Mouse (Mus musculus) forebrain, embryonic 15.5 days (tissue): ENCODE measurements around the gene Scarb1. TPM values are rescaled to one million over a fixed set of nuclear protein-coding genes. Genes with fewer than 3 reads are reported as not detected.

Source experiments
- ATAC-seq: fragments of 200-750 bp; cut with Nextera tagmentation; replicated peaks from 2 replicates; pipeline ENCODE4 v1.8.0; 2017; ENCODE audit warnings: mild to moderate bottlenecking, moderate TSS enrichment, moderate library complexity
- H3K27ac ChIP-seq: fragments of 300-500 bp; sonication (generic); replicated peaks from 2 replicates; pipeline ENCODE4 v1.5.1; 2015; ENCODE audit warnings: mild to moderate bottlenecking, inconsistent platforms
- H3K27me3 ChIP-seq: fragments of 300-500 bp; sonication (generic); 2 replicates; pipeline ENCODE4 v1.6.1; 2015; ENCODE audit warnings: inconsistent platforms
- H3K36me3 ChIP-seq: fragments of 300-500 bp; sonication (generic); 2 replicates; pipeline ENCODE4 v1.6.1; 2015; ENCODE audit warnings: mild to moderate bottlenecking, inconsistent platforms
- H3K4me1 ChIP-seq: fragments of 300-500 bp; sonication (generic); 2 replicates; pipeline ENCODE4 v1.6.1; 2015; ENCODE audit warnings: inconsistent platforms
- H3K4me2 ChIP-seq: fragments of 300-500 bp; sonication (generic); replicated peaks from 2 replicates; pipeline ENCODE4 v1.6.1; 2015; ENCODE audit warnings: mild to moderate bottlenecking, inconsistent platforms
- H3K4me3 ChIP-seq: fragments of 300-500 bp; sonication (generic); 2 replicates; pipeline ENCODE4 v1.5.1; 2015; ENCODE audit warnings: mild to moderate bottlenecking, inconsistent platforms
- H3K9ac ChIP-seq: fragments of 300-500 bp; sonication (generic); replicated peaks from 2 replicates; pipeline ENCODE4 v1.6.1; 2015; ENCODE audit warnings: mild to moderate bottlenecking, inconsistent platforms
- H3K9me3 ChIP-seq: fragments of 300-500 bp; sonication (generic); 2 replicates; pipeline ENCODE4 v1.6.1; 2016; ENCODE audit warnings: inconsistent platforms
- WGBS: fragments of 180-500 bp; shearing (Covaris S2); methylation state at CpG from one replicate; pipeline ENCODE4 v1.1.7; 2015; ENCODE audit warnings: mixed read lengths; 5-methylcytosine and 5-hydroxymethylcytosine counted together
- polyA plus RNA-seq: library from polyadenylated mRNA; unstranded; fragments of >200 nt; fragmentation: Nextera tagmentation; extraction: Ambion mirVana; gene quantifications from 2 replicates; pipeline ENCODE4 v1.2.1, GENCODE M21; 2015

The Scarb1 gene
- polyA plus RNA-seq, 1 experiment from 2014 or later, result 28.5 TPM

DNA sequence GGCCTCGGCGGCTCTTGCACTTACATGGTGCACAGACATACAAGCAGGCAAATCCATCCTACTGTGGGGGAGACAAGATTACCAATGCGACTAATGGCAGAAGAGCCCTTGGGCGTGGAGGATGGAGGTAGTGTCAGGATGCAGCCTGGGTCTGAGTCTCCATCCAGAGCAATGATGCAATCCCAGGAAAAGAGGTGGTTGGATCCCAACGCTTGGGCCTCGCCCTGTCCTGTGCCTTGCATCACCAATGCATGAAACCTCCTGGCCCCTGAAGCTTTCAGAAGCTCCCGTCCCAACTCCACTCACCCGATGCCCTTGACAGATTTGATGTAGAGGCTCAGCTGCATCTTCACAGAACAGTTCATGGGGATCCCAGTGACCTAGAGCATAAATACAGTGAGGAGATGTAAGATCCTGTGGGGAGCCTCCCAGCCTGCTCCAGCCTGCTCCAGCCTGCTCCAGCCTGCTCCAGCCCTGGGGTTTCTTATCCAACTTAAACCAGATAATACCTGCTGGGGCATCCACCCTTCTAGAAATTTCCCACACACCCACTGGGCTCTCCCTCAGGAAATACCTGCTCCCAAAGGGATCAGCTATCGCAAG, 53.7 kb downstream of the Scarb1 start:
- H3K4me3 ChIP-seq, result no peak overlapping the region
- 94% methylated on average over 9 of the region's 9 CpGs for WGBS
- H3K4me1 ChIP-seq, result peaks cover 11% of the 10 kb centered on the region
- no peak overlapping the region for H3K27ac ChIP-seq
- no peaks in the 10 kb centered on the region for H3K27me3 ChIP-seq
- H3K36me3 ChIP-seq, result no peaks in the 10 kb centered on the region
- no peak overlapping the region for H3K4me2 ChIP-seq
- no peak overlapping the region for H3K9ac ChIP-seq
- no peak for ATAC-seq
- H3K9me3 ChIP-seq, result no peaks in the 10 kb centered on the region

DNA sequence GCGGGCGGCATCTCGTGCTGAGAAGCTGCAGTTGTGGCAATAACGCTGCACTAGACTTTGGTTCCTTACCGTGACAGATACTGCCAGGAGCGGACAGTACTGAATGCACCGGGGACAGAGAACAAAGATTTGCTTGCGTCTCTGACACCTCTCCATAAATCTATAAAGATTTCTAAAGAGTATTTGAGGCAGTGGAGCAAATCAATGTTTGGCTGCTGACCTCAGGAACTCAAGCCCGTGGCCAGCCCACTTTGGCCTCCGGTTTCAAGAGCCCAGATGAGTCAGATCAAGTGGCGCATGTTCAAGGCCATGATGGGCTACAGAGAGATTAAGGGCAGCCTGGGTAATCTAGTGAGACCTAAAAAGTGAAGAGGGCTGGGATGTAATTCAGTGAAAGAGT, 54.8 kb downstream of the Scarb1 start:
- Histone ChIP-seq H3K27ac (no peak overlapping the region), H3K4me1 (peaks cover 11% of the 10 kb centered on the region), H3K9me3 (no peaks in the 10 kb centered on the region), H3K4me3 (no peak overlapping the region), H3K27me3 (no peaks in the 10 kb centered on the region), H3K36me3 (no peaks in the 10 kb centered on the region), H3K4me2 (no peak overlapping the region), H3K9ac (no peak overlapping the region)
- WGBS, result 89% methylated on average over 11 of the region's 11 CpGs
- no peak for ATAC-seq

DNA sequence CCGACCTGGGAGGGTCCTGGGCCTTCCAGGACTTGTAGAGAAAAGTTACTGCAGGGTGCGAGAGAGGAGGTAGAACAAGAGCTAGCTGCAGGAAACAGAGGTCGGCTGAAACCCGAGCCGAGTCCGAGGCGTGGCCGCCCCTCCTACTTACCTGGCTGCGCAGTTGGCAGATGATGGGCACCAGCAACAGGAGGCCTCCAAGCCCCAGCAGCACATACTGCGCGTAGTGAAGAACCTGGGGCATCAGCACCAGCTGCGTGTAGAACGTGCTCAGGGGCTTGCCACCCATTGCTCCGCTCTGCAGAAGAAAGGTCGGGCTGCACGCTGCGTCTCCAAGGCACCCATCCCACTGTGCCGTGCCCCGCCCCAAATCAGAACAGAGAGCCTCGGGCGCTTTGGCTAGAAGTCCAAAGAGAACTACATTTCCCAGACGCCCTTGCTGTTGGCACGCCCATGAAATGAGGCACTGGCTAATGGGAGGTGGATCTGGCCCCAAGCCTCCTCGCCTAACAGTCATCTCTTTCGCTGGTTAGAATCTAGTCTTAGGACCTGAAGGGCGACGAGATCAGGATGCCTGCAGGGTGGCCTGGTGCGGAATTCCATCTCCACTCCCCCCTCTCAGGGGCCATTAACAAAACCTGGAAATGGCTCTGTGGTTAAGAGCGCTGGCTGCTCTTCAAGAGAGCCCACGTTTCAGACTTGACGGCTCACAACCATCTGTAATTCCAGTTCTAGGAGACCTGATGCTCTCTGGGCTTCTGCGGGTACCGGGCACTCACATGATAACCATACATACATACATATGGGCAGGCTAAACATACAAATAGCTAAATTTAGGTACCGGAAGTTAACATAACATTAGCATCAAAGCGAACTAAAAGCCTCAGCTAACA, 56.9 kb downstream of the Scarb1 start:
- ATAC-seq, result peak; percentile 84
- 15% methylated on average over 35 of the region's 35 CpGs for WGBS
- peaks cover 11% of the 10 kb centered on the region for H3K4me1 ChIP-seq
- H3K27me3 ChIP-seq, result no peaks in the 10 kb centered on the region
- peak overlapping the region; percentile 33 for H3K9ac ChIP-seq
- no peaks in the 10 kb centered on the region for H3K9me3 ChIP-seq
- H3K36me3 ChIP-seq, result no peaks in the 10 kb centered on the region
- H3K4me2 ChIP-seq, result peak overlapping the region; percentile 66
- peak overlapping the region; percentile 41 for H3K4me3 ChIP-seq
- H3K27ac ChIP-seq, result peak overlapping the region; percentile 42

DNA sequence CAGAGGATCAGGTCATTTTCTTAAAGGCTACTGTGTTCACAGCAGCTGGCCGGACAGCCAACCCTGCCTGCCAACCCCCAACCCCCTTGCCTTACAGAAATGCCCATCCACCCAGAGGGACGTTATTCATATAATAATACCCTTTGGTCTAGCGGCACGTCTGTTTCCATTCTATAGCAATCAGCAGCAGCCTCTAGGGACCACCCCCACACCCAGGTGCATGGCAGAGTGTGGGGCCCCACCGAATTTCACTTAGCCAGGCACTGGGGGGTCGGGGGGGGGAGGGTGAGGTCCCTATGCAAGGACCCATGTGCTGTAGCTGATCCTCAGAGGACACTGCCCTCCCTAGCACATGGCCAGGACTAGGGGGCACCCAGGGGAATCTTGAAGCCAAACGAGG, 61.7 kb downstream of the Scarb1 start:
- Histone ChIP-seq H3K27me3 (no peaks in the 10 kb centered on the region), H3K4me3 (no peak overlapping the region), H3K9me3 (no peaks in the 10 kb centered on the region), H3K4me2 (no peak overlapping the region), H3K9ac (no peak overlapping the region), H3K36me3 (no peaks in the 10 kb centered on the region), H3K4me1 (peaks cover 7% of the 10 kb centered on the region), H3K27ac (no peak overlapping the region)
- WGBS, result 49% methylated on average over 7 of the region's 7 CpGs
- ATAC-seq, result no peak

DNA sequence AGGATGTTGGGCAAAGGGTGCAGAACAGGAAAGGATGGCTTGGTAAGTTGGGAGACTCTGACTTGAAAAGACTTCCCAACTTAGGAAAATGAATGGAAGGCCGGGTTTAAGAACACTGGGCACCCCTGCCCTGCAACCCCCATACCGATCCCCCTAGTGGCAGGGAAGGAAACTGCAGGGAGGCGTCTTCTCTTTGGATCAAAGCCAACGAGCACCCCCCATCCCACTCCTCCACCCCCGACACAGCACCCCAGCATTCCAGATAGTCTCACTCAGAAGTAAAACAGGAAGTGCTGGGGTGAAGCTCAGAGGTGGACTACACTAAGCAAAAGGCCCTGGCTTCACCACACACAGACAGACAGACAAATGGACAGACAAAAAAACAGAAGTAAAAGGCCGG, 62.6 kb downstream of the Scarb1 start:
- no peak overlapping the region for H3K4me3 ChIP-seq
- no peaks in the 10 kb centered on the region for H3K9me3 ChIP-seq
- no peak overlapping the region for H3K27ac ChIP-seq
- WGBS, result 32% methylated on average over 6 of the region's 6 CpGs
- H3K9ac ChIP-seq, result no peak overlapping the region
- no peaks in the 10 kb centered on the region for H3K27me3 ChIP-seq
- H3K4me1 ChIP-seq, result peaks cover 4% of the 10 kb centered on the region; the same call in 1 of the 2 replicates
- ATAC-seq, result no peak
- H3K36me3 ChIP-seq, result no peaks in the 10 kb centered on the region
- no peak overlapping the region for H3K4me2 ChIP-seq

DNA sequence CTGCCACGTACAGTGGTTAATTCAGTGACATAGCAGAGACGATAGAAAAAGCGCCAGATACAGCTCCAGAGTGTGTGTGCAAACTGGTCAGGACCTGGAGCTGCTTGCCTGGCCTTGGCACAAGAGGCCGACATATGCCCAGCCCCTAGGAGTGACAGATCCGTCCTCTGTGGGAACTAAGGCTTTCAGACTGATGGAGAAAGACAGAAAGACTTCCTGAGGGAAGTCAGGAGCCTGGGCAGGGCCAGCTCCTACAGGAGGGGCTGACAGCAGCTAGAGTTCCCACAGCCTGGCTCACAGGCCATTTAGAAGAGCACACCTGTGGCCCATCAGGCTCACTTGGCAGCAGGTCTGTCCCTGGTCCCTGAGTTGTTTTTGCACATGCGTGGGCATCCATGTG, 63.6 kb downstream of the Scarb1 start:
- WGBS, result 89% methylated on average over 6 of the region's 6 CpGs
- ATAC-seq, result no peak

DNA sequence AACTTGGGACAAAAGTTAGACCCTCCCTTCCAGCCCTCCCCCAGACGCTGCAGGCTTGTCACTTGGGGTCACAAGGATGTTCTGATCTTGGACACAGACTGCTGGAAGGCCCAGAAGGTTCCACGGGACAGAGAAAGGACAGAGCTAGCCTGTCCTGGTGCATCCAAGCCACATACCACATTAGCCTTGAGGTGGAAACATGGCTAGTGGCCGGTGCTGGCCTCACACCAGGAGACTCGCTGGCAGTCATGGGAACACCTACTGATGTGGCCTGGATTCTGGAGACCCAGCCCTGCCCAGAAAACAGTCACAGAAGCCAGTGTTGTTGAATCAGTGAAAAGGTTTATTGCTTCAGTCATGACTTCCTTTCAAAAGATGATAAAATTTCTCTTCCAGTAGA, 64.1 kb downstream of the Scarb1 start:
- Histone ChIP-seq H3K9me3 (no peaks in the 10 kb centered on the region), H3K4me2 (no peak overlapping the region), H3K27ac (no peak overlapping the region), H3K9ac (no peak overlapping the region), H3K4me3 (no peak overlapping the region), H3K4me1 (peaks cover 4% of the 10 kb centered on the region; the same call in 1 of the 2 replicates), H3K27me3 (no peaks in the 10 kb centered on the region), H3K36me3 (no peaks in the 10 kb centered on the region)
- ATAC-seq, result no peak
- WGBS, result 66% methylated on average over 4 of the region's 4 CpGs

More for the DNA sequence above, 63.6 kb downstream of the Scarb1 start:
- no peaks in the 10 kb centered on the region for H3K36me3 ChIP-seq
- no peak overlapping the region for H3K4me3 ChIP-seq
- H3K27ac ChIP-seq, result no peak overlapping the region
- H3K4me1 ChIP-seq, result peaks cover 4% of the 10 kb centered on the region; the same call in 1 of the 2 replicates
- no peaks in the 10 kb centered on the region for H3K9me3 ChIP-seq
- no peak overlapping the region for H3K9ac ChIP-seq
- no peaks in the 10 kb centered on the region for H3K27me3 ChIP-seq
- no peak overlapping the region for H3K4me2 ChIP-seq

DNA sequence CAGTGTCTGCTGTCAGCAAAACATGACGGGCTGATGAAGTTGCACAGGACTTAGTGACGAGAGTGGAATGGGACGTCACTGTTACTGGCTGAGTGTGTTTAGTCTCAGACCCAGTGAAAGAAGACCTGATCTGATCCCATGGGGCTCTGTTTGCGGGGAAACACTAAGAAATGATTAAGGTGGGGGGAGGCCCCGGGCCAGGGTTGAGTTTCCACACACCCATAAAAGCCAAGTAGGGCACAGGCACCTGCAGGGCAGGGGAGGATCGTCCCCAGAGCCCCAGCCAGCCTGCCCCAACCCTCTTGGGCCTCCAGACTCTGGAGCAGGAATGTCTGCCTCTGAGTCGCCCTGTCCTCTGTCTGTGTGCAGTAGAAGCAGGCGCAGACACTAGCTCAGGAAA, 65.6 kb downstream of the Scarb1 start:
- Histone ChIP-seq H3K36me3 (no peaks in the 10 kb centered on the region), H3K27ac (no peak overlapping the region), H3K4me2 (no peak overlapping the region), H3K4me3 (no peak overlapping the region), H3K9ac (no peak overlapping the region), H3K27me3 (no peaks in the 10 kb centered on the region), H3K4me1 (peaks cover 13% of the 10 kb centered on the region), H3K9me3 (no peaks in the 10 kb centered on the region)
- 91% methylated on average over 8 of the region's 8 CpGs for WGBS
- ATAC-seq, result no peak

DNA sequence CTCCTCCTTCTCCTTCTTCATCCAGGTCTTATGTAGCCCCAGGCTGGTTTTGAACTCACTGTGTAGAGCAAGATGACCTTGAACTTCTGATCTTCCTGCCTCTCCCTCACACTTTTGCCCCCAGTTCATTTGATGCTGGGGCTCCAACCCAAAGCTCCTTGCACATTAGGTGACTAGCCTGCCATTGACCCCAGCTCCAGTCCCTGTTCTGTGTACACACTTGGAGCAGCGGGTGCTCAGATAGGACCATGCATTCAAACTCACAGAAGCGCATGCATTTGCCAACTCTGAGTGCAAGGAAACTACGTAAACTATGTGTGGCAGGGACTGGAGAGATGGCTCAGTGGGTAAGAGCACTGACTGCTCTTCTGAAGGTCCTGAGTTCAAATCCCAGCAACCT, 66.1 kb downstream of the Scarb1 start:
- H3K27me3 ChIP-seq, result no peaks in the 10 kb centered on the region
- H3K4me3 ChIP-seq, result no peak overlapping the region
- ATAC-seq, result no peak
- no peak overlapping the region for H3K9ac ChIP-seq
- H3K9me3 ChIP-seq, result no peaks in the 10 kb centered on the region
- H3K4me2 ChIP-seq, result no peak overlapping the region
- no peaks in the 10 kb centered on the region for H3K36me3 ChIP-seq
- peaks cover 13% of the 10 kb centered on the region for H3K4me1 ChIP-seq
- WGBS, result 89% methylated on average over 3 of the region's 3 CpGs
- H3K27ac ChIP-seq, result no peak overlapping the region

DNA sequence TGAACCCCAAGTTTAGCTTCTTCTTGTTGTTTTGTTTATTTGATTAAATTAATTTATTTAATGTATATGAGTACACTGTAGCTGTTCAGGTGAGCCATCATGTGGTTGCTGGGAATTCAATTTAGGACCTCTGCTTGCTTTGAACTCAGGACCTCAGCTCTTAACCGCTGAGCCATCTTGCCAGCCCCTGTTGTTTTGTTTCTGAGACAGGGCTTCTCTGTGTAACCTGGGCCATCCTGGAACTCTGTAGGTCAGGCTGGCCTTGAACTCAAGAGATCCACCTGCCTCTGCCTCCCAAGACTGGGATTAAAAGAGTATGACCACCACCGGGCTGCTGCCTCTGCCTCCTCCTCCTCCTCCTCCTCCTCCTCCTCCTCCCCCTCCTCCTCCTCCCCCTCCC, 66.7 kb downstream of the Scarb1 start:
- ATAC-seq, result no peak

DNA sequence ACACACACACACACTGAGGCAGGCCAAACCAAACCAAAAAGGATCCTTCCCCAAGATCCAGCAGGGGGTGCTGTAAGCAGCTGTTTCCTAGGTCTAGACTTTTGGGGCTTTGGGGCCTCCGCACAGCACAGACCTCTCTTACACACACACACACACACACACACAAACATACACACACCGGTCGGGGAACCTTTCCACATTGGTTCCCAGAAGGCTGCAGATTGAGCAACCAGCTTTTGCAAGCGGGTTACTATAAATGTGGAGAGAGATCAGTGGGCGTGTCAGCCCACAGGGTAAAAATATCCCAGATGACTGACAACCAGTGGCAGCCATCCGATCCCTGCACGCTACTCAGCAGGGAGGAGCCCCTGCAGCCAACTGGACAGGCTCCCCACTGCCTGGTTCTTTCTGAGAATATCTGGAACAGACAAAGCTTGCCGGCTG, 67.2 kb downstream of the Scarb1 start:
- Histone ChIP-seq H3K27me3 (no peaks in the 10 kb centered on the region), H3K9me3 (no peaks in the 10 kb centered on the region), H3K4me1 (peaks cover 15% of the 10 kb centered on the region), H3K4me2 (no peak overlapping the region), H3K4me3 (no peak overlapping the region), H3K27ac (0 out of 2 replicates have a peak overlapping the region, but pooled peaks have one; percentile 24), H3K9ac (no peak overlapping the region), H3K36me3 (no peaks in the 10 kb centered on the region)
- no peak for ATAC-seq
- WGBS, result 21% methylated on average over 8 of the region's 8 CpGs

More for the DNA sequence above, 66.7 kb downstream of the Scarb1 start:
- Histone ChIP-seq H3K27ac (no peak overlapping the region), H3K9me3 (no peaks in the 10 kb centered on the region), H3K9ac (no peak overlapping the region), H3K36me3 (no peaks in the 10 kb centered on the region), H3K4me2 (no peak overlapping the region), H3K27me3 (no peaks in the 10 kb centered on the region), H3K4me1 (peaks cover 13% of the 10 kb centered on the region), H3K4me3 (no peak overlapping the region)
- WGBS, result 77% methylated on average over 2 of the region's 2 CpGs

DNA sequence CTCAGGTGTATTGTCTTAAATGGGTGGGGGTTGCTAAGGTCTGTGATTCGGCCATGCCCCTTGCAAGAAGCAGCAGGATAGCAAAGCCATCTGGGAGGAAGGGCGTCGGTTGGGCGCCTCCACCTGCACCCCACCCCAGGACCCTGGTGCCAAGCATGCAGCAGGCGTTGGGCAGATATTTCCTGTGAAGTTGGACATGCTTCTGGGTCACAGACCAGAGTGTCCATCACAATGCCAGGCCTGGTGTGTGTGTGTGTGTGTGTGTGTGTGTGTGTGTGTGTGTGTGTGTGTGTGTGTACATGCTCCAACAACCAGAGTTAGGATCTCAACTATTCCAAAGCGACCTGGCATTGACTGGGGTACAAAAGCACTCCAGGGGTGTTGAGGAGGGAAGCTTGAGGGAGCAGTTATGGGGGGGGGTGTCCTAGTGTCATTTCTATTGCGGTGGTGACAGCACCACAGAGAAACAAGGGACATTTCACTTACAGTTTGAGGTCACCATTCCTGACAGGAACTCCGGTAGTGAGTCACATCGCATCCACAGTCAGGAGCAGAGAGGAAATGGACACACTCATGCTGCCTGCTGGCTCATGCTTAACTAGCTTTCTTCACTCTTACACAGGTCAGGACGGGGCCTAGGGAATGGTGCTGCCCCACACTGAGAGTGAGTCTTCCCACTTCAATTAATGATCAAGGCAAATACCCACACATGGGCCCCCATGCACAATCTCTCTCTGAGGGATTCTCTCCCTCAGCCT, 68.5 kb downstream of the Scarb1 start:
- WGBS, result 79% methylated on average over 10 of the region's 10 CpGs

More for the DNA sequence above, 68.5 kb downstream of the Scarb1 start:
- Histone ChIP-seq H3K27me3 (no peaks in the 10 kb centered on the region), H3K4me3 (no peak overlapping the region), H3K27ac (no peak overlapping the region), H3K9ac (no peak overlapping the region), H3K4me2 (no peak overlapping the region), H3K36me3 (no peaks in the 10 kb centered on the region), H3K4me1 (peaks cover 25% of the 10 kb centered on the region), H3K9me3 (no peaks in the 10 kb centered on the region)
- ATAC-seq, result no peak
